Mouse (Mus musculus): ENCODE results near the gene Rnf145. TPM values are rescaled to one million over a fixed set of nuclear protein-coding genes. Genes with fewer than 3 reads are reported as not detected.
"Not testable (repeated sequence)": the region's sequence is repeated elsewhere in the genome, so short reads cannot be mapped to it uniquely, and the experiment has no call there.

Gene Rnf145
- total and polyA plus RNA-seq, 2 experiments from 2014 or later, result 23.3 to 38.1 TPM

- no peak for DNase-seq (ENCODE audit: low spot score)
- no peak overlapping the region for H3K4me2 ChIP-seq (ENCODE audit: low read depth, low read length)
- no peak for ATAC-seq (ENCODE audit: insufficient read depth, low read depth)
- H3K9me3 ChIP-seq (replicated peaks; ENCODE audit: control insufficient read depth, low read length), result no peaks in the 10 kb centered on the region
- 63% methylated on average over 10 of the region's 12 CpGs for WGBS
- no peaks in the 10 kb centered on the region for H3K4me1 ChIP-seq (ENCODE audit: control insufficient read depth, insufficient read depth)
- no peaks in the 10 kb centered on the region for H3K27me3 ChIP-seq (ENCODE audit: control insufficient read depth, insufficient read depth, low read length)
- peak overlapping the region; percentile 25; the same call in 1 of the 2 replicates for H3K27ac ChIP-seq (ENCODE audit: low read depth)
- no peak overlapping the region for H3K9ac ChIP-seq (replicated peaks; ENCODE audit: low read depth, low read length)
- peaks cover 81% of the 10 kb centered on the region for H3K36me3 ChIP-seq (replicated peaks; ENCODE audit: control insufficient read depth, insufficient read depth, low read length)
- TF ChIP-seq EP300 (IDR thresholded peaks at IDR 0.05; ENCODE audit: low read depth) (no peak), CTCF (IDR thresholded peaks at IDR 0.05; ENCODE audit: low read depth) (no peak)
- H3K4me3 ChIP-seq (ENCODE audit: low read depth, low read length), result no peak overlapping the region
Measured at GRCm38 (mm10) chr11:44562389-44563135, 43.8 kb downstream of the Rnf145 start.

DNA sequence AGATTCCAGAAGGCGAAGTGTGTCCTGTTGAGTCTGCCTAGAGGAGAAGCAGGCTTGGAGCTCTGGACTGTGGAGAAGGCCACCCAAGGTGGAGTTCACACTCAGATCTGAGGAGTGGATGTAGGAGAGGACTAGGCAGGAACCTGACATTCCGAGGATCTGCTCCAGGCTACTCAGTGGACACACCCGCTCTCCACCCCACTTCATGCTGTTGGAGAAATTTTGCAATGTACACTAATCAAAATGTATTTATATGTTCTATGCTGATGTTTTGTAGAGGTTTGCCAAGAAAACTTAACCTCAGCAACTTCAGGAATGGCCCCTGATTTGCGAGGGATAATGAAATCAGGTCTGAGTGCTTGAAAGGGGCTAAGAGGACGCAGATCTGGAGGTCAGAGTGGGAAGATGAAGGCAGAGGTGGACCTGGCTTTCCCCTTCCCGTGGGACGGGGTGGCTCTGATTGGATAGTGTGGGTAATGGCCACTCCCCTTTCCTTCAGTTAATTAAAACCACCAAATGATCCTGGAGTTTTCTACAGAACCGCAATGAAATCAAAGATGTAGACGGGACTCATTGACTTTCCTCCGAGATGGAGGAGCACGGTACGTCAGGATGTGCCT is 45.6 kb downstream of the Rnf145 start:
- H3K9ac ChIP-seq (replicated peaks; ENCODE audit: low read depth, low read length), result no peak overlapping the region
- no peak overlapping the region for H3K4me2 ChIP-seq (ENCODE audit: low read depth, low read length)
- 92% methylated on average over 12 of the region's 12 CpGs for WGBS

DNA sequence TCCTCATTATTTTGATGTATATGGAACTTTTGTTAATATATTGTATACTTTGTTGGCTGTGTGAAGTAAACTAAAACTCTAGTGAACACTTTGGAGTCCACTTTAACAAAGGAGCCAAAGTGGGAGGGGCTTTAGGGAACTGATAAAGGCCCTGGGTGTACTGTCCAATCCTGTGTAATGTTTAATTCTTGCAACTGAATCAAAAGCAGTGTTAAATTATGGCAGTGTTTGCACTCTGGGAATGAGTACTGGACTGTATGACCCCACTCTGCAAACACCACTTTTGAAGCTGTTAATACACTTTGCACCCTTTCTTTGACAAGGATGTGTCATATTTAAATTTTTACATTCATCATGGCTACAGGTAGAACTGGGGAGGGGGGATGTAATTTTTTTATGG is 46.2 kb downstream of the Rnf145 start:
- TF ChIP-seq EP300 (IDR thresholded peaks at IDR 0.05; ENCODE audit: low read depth) (no peak), CTCF (IDR thresholded peaks at IDR 0.05; ENCODE audit: low read depth) (no peak)
- Histone ChIP-seq H3K27ac (ENCODE audit: low read depth) (no peak overlapping the region), H3K9me3 (replicated peaks; ENCODE audit: control insufficient read depth, low read length) (no peaks in the 10 kb centered on the region), H3K27me3 (ENCODE audit: control insufficient read depth, insufficient read depth, low read length) (no peaks in the 10 kb centered on the region), H3K9ac (replicated peaks; ENCODE audit: low read depth, low read length) (no peak overlapping the region), H3K36me3 (replicated peaks; ENCODE audit: control insufficient read depth, insufficient read depth, low read length) (peaks cover 65% of the 10 kb centered on the region), H3K4me3 (ENCODE audit: low read depth, low read length) (no peak overlapping the region), H3K4me1 (ENCODE audit: control insufficient read depth, insufficient read depth) (no peaks in the 10 kb centered on the region), H3K4me2 (ENCODE audit: low read depth, low read length) (no peak overlapping the region)
- ATAC-seq (ENCODE audit: insufficient read depth, low read depth) (no peak), DNase-seq (ENCODE audit: low spot score) (no peak)

More for the DNA sequence above, 45.6 kb downstream of the Rnf145 start:
- ATAC-seq (ENCODE audit: insufficient read depth, low read depth) (no peak), DNase-seq (ENCODE audit: low spot score) (no peak)
- no peaks in the 10 kb centered on the region for H3K9me3 ChIP-seq (replicated peaks; ENCODE audit: control insufficient read depth, low read length)
- no peak overlapping the region for H3K4me3 ChIP-seq (ENCODE audit: low read depth, low read length)
- no peak overlapping the region for H3K27ac ChIP-seq (ENCODE audit: low read depth)
- H3K36me3 ChIP-seq (replicated peaks; ENCODE audit: control insufficient read depth, insufficient read depth, low read length), result peaks cover 68% of the 10 kb centered on the region
- no peaks in the 10 kb centered on the region for H3K4me1 ChIP-seq (ENCODE audit: control insufficient read depth, insufficient read depth)
- H3K27me3 ChIP-seq (ENCODE audit: control insufficient read depth, insufficient read depth, low read length), result no peaks in the 10 kb centered on the region
- TF ChIP-seq CTCF (IDR thresholded peaks at IDR 0.05; ENCODE audit: low read depth), result no peak
- no peak for TF ChIP-seq EP300 (IDR thresholded peaks at IDR 0.05; ENCODE audit: low read depth)

- H3K9ac ChIP-seq (replicated peaks; ENCODE audit: low read depth, low read length); H3K4me2 ChIP-seq (ENCODE audit: low read depth, low read length); DNase-seq (ENCODE audit: low spot score); H3K4me3 ChIP-seq (ENCODE audit: low read depth, low read length); H3K4me1 ChIP-seq (ENCODE audit: control insufficient read depth, insufficient read depth); H3K27me3 ChIP-seq (ENCODE audit: control insufficient read depth, insufficient read depth, low read length); ATAC-seq (ENCODE audit: insufficient read depth, low read depth); H3K27ac ChIP-seq (ENCODE audit: low read depth); H3K9me3 ChIP-seq (replicated peaks; ENCODE audit: control insufficient read depth, low read length): not testable (repeated sequence)
- 82% methylated on average over 4 of the region's 4 CpGs for WGBS
- peaks cover 20% of the 10 kb centered on the region; the same call in 1 of the 2 replicates for H3K36me3 ChIP-seq (replicated peaks; ENCODE audit: control insufficient read depth, insufficient read depth, low read length)
Measured at GRCm38 (mm10) chr11:44570336-44570735, 51.6 kb downstream of the Rnf145 start.

- no peak for TF ChIP-seq CTCF (IDR thresholded peaks at IDR 0.05; ENCODE audit: low read depth)
- no peak for TF ChIP-seq EP300 (IDR thresholded peaks at IDR 0.05; ENCODE audit: low read depth)
- no peaks in the 10 kb centered on the region for H3K9me3 ChIP-seq (replicated peaks; ENCODE audit: control insufficient read depth, low read length)
- H3K27ac ChIP-seq (ENCODE audit: low read depth), result no peak overlapping the region
- H3K36me3 ChIP-seq (replicated peaks; ENCODE audit: control insufficient read depth, insufficient read depth, low read length), result peaks cover 4% of the 10 kb centered on the region; the same call in 1 of the 2 replicates
- WGBS, result 88% methylated on average over 5 of the region's 5 CpGs
- DNase-seq (ENCODE audit: low spot score) (no peak), ATAC-seq (ENCODE audit: insufficient read depth, low read depth) (no peak)
- no peak overlapping the region for H3K9ac ChIP-seq (replicated peaks; ENCODE audit: low read depth, low read length)
- H3K4me2 ChIP-seq (ENCODE audit: low read depth, low read length), result no peak overlapping the region
- no peaks in the 10 kb centered on the region for H3K4me1 ChIP-seq (ENCODE audit: control insufficient read depth, insufficient read depth)
- no peaks in the 10 kb centered on the region for H3K27me3 ChIP-seq (ENCODE audit: control insufficient read depth, insufficient read depth, low read length)
- no peak overlapping the region for H3K4me3 ChIP-seq (ENCODE audit: low read depth, low read length)
Measured at GRCm38 (mm10) chr11:44572781-44573180, 54.0 kb downstream of the Rnf145 start.

Data from heart, postnatal 0 days (tissue).